Mouse (Mus musculus): ENCODE measurements around the gene Afdn.
"Not testable (repeated sequence)": the region's sequence is repeated elsewhere in the genome, so short reads cannot be mapped to it uniquely, and the experiment has no call there.

Afdn gene

GRCm38 (mm10) chr17:13740796-13741195 lies 19.5 kb upstream of the Afdn start:
- no peak for DNase-seq

- DNase-seq: no peak
Measured at GRCm38 (mm10) chr17:13741611-13742010, 18.7 kb upstream of the Afdn start.

GRCm38 (mm10) chr17:13742334-13742733 lies 18.0 kb upstream of the Afdn start:
- DNase-seq: no peak

GRCm38 (mm10) chr17:13742941-13743708 lies 17.2 kb upstream of the Afdn start:
- no peak for DNase-seq

- no peak for DNase-seq
Measured at GRCm38 (mm10) chr17:13743709-13744079, 16.6 kb upstream of the Afdn start.

- DNase-seq: no peak
Measured at GRCm38 (mm10) chr17:13744219-13744618, 16.1 kb upstream of the Afdn start.

- no peak for DNase-seq
Measured at GRCm38 (mm10) chr17:13744824-13745223, 15.5 kb upstream of the Afdn start.

- no peak for DNase-seq
Measured at GRCm38 (mm10) chr17:13745373-13745772, 15.0 kb upstream of the Afdn start.

GRCm38 (mm10) chr17:13746330-13746729 lies 14.0 kb upstream of the Afdn start:
- DNase-seq: peak; percentile 4

GRCm38 (mm10) chr17:13747681-13748080 lies 12.7 kb upstream of the Afdn start:
- no peak for DNase-seq

- DNase-seq: no peak
Measured at GRCm38 (mm10) chr17:13749027-13749426, 11.3 kb upstream of the Afdn start.

- DNase-seq: no peak
Measured at GRCm38 (mm10) chr17:13753918-13754317, 6.4 kb upstream of the Afdn start.

- no peak for DNase-seq
Measured at GRCm38 (mm10) chr17:13754940-13755339, 5.4 kb upstream of the Afdn start.

GRCm38 (mm10) chr17:13758586-13758985 lies 1.8 kb upstream of the Afdn start:
- DNase-seq: no peak

- DNase-seq: no peak
Measured at GRCm38 (mm10) chr17:13759156-13759852, 1.0 kb upstream of the Afdn start.

- no peak for DNase-seq
Measured at GRCm38 (mm10) chr17:13760675-13761178, 388 bp downstream of the Afdn start.

GRCm38 (mm10) chr17:13761179-13761913 lies 1.0 kb downstream of the Afdn start, which contains the start of gene Tcte2:
Gene Tcte2, minus strand, starts transcription at chr17:13761825.
- peak; percentile 12 for DNase-seq

- DNase-seq: no peak
Measured at GRCm38 (mm10) chr17:13763819-13764218, 3.5 kb downstream of the Afdn start.

- not testable (repeated sequence) for DNase-seq
Measured at GRCm38 (mm10) chr17:13764911-13765310, 4.6 kb downstream of the Afdn start.

- no peak for DNase-seq
Measured at GRCm38 (mm10) chr17:13768531-13768930, 8.2 kb downstream of the Afdn start.

GRCm38 (mm10) chr17:13769256-13769655 lies 8.9 kb downstream of the Afdn start:
- peak; percentile 21 for DNase-seq

GRCm38 (mm10) chr17:13777676-13778075 lies 17.3 kb downstream of the Afdn start:
- DNase-seq: no peak

- DNase-seq: no peak
Measured at GRCm38 (mm10) chr17:13778865-13779264, 18.5 kb downstream of the Afdn start.

Measured in thymus, postnatal 25 days (tissue).